Mouse (Mus musculus) embryo, embryonic 11.5 days (tissue): ENCODE results near the gene Mrap.

Experiments
- DNase-seq: peaks from one replicate; pipeline ENCODE4 v3.0.0-alpha.2; 2012; ENCODE audit warnings: low read depth, low spot score

The Mrap gene

DNA sequence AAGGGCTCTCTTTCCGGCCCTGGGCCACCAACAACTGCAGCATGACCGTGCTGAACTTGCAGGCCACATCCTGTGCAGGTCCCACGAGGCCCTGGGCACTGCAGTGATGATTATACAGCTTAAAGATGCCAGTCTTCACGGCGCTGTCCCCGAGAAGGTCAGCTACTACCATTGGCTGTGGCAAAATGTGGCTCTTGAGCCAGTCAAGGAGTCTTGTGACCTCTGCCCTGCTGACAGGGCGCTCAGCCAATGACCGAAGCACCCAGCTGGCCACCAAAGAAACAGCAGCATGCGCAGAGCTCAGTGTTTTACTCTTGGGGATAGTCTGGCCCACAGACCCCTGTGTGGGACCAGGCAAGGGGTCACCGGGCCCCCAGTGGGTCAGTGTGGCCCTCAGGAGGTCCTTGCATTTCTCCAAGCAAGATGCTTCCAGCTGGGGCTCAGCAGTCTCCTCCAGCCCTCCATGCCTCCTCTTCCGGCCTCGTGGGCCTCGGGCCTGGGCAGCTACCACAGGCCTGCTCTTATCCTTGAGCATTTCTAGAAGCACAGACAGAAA lies 15.5 kb downstream of the Mrap start:
- no peak for DNase-seq

GRCm38 (mm10) chr16:90759335-90759734 lies 21.3 kb downstream of the Mrap start:
- no peak for DNase-seq

DNA sequence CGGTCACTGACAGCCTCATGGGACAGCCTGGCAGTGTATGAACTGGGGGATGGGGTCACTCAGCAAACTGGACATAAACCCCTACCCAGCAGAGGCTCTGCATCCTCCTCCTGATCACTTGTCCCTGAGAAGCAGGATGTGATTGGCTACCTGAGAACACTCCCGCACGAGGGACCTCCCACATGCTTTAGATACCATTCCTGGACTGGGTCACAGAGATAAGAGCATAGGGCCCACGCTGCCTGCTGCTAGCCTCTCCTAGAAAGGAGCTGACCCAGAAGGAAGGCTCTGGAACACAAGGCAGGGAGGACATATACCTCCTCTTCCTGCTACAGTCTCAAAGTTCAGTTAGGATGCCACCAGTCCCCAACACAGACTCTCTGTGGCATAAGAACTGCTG lies 22.5 kb downstream of the Mrap start:
- no peak for DNase-seq

DNA sequence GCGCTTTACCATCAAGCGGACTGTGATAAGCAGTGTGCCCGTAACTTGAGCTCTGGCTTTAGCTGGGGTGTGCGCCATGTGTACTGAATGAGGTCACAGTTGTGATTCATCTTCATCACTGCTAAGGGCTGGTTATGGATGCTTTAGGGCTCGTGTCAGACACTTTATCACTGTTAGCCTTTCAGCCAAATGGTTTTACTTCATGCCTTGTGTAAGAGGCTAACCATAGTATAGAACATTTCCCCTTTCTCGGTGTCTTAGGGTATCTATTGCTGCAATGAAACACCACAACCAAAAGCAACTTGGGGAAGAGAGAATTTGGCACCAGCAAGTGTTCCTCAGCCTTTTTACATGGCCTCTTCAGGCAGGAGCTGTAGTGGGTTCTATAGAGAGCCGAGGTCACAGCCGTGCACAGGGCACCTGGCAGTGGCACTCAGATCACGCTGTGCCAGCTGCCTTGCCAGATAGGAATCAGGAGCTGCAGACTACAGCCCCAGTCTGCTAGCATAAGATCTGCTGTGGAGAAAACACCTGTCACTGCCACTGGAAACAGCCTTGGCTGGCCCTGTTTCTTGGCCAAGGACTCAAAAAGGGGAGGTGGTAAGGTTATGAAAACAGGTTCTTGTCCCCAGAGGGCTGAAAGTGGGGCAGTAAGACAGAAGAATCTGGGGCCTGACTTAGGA lies 27.3 kb downstream of the Mrap start:
- no peak for DNase-seq

DNA sequence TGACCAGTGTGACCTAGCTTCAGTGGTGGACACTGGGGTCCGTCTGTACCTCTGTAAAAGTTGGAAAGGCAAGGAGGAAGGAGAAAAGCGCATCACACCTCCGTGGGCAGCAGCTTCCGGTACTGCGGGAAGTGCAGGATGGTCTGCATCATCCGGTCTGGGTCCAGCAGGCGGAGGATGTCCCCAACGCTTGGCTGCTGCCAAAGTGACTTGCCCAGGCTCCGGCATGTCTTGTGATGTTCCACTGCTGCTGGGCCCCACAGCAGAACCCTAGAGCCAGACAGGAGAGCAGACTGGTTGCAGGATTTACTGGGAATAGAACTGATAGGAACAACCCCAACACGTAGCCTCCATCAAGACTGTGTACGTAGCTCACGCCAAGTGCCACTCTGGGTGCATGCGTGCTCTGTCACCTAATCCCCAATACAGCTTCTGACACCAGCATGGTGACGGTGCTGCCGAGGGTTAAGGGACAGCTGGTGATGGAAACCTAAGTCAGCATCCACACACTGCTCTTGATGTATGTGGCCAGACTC lies 29.0 kb downstream of the Mrap start:
- no peak for DNase-seq

GRCm38 (mm10) chr16:90774216-90774615 lies 36.2 kb downstream of the Mrap start:
- no peak for DNase-seq

- DNase-seq: no peak
Observed at GRCm38 (mm10) chr16:90774646-90775045, 36.6 kb downstream of the Mrap start.

DNA sequence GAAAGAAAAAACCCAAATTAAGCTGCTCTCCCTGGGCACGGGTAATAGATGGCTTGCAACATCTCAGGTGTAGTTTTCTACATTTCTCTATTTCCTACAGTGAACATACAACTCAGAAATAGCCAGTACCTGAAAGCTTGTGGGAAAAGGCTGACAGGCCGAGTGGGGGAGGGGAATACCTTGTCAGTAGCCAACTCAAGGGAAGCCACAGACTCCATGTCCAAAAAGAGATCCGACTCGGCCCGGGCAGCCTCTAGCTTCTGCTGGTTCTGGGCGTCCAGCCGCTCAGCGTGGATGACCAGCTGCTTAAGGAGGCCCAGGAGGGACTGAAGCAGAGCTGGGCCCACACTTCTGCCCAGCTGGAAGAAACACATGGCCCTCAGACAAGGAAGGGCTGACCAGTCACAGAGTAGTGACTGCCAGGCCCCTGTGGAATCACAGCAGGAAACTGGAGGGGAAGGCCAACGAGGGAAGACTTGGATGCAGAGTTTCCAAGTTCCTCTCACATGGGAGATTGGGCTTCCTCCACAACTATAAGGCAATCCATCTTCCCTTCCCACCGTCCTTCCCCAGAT lies 38.0 kb downstream of the Mrap start:
- DNase-seq: no peak

GRCm38 (mm10) chr16:90779783-90780182 lies 41.8 kb downstream of the Mrap start:
- DNase-seq: no peak

GRCm38 (mm10) chr16:90783302-90783701 lies 45.3 kb downstream of the Mrap start:
- DNase-seq: no peak

DNA sequence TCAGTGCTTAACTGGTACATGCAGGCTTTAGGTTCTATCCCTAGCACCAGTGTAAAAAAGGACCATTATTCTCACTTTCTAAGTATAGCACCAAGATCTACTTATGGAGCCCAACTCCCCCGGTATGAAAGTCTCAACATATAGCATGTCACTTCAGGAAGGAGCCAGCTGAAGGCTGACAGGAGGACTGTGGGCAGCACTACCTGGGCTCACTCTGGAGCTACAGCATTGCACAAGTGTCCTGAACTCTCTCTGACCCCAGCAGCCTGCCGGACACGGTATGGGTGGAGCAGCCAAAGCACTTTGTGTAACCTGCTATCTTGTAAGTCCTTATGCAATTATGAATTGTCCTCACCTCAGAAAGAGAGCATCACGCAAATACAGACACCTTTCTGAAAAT lies 47.2 kb downstream of the Mrap start:
- no peak for DNase-seq

GRCm38 (mm10) chr16:90788580-90788979 lies 50.6 kb downstream of the Mrap start:
- no peak for DNase-seq

GRCm38 (mm10) chr16:90790946-90791345 lies 52.9 kb downstream of the Mrap start:
- no peak for DNase-seq

DNA sequence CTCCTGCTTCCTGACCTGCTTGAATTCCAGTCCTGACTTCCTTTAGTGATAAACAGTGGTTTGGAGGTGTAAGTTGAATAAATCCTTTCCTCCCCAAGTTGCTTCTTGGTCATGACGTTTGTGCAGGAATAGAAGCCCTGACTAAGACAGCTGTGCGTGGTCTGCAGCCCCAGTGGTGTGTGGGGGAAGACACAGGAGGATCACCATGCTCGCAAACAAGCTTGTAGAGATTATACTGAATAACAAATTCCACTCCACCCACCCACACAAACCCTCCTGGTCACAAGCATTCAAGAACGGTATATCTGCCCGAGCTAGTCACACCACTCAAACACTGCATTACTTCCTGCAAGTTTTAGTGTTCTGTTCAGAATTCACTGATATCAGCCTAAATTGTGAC lies 54.1 kb downstream of the Mrap start:
- DNase-seq: no peak

- no peak for DNase-seq
Observed at GRCm38 (mm10) chr16:90792500-90792899, 54.5 kb downstream of the Mrap start.

DNA sequence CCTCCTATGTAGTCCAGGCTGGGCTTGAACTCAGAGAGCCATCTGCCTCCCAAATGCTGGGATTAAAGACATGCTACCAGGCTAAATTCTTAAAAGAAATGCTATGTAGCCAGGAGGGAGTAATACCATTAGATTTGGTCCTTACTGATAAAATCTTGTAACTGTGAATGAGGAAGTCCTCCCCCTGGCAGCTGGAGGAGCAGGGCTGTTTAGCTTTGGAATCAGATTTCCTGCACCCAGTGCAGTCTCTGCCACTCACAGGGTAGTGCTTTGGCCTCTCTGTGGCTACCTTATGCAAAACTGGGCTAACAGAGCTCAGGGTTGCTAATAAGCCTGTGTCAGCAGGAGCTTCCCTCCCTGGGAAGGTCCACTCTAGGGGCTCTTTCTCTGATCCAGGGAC lies 56.7 kb downstream of the Mrap start:
- no peak for DNase-seq

DNA sequence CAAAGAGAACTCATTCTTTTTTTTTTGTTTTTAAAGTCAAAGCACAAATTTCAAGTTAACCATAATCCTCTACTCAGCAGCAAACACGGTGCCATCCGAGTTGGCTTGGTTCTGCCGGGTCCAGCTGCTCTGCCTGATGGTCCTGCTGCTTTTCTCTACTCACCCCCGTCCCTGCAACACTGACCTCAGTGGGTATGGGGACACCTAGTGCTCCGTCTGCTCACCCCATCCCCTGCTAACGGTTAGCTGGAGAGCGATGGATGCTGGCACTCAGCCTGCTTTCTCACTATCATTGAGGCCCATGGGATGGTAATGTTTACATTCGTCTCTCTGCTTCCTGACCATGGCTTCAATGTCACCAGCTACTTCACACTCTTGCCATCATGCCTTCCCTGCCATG lies 60.4 kb downstream of the Mrap start:
- DNase-seq: no peak

- no peak for DNase-seq
Observed at GRCm38 (mm10) chr16:90798848-90799247, 60.8 kb downstream of the Mrap start.
